ENCODE assay signal across 8 mouse cellular contexts in the genomic region with DNA sequence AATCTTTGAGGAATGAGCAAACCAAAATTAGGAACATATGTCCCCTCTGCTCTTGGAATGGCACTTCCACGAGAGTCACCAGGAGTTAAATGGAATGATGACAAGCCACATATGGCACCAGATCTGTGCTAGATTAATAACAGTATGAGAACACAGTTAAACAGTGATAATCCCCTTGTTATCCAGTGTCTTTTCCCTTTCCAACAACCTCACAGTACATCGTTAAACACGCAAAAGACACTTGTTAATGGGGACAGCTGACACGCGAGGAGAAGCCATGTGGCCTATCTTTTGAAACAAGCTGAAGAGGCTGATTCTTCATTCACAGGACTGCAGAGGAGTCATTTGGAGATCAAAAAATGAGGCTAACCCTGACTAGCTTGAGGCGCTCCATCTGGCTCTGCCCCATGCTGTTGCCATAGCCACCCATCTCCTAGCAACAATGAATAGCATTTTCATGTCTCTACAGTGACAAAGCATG.
A peak's percentile ranks its signal among the peaks of the same experiment; 100 is the strongest.
DNase-seq lines count a peak whose midpoint lies in the region; ATAC-seq and TF ChIP-seq lines count a peak whose summit lies in the region.

No protein-coding gene starts in this region.

- H3K9ac ChIP-seq in forebrain, postnatal 0 days: no peak overlapping the region
- H3K9ac ChIP-seq in neural tube, embryonic 15.5 days (replicated peaks): no peak overlapping the region

- H3K27ac ChIP-seq in forebrain, postnatal 0 days (ENCODE audit: low read depth, low read length): peak overlapping the region; percentile 69
- peak overlapping the region; percentile 58 for H3K27ac ChIP-seq in neural tube, embryonic 15.5 days (replicated peaks)

- no peak for TF ChIP-seq CTCF in forebrain, postnatal 0 days (IDR thresholded peaks at IDR 0.05; ENCODE audit: low read depth)

- peak; percentile 75 for DNase-seq in Muller cell, postnatal 12 days (ENCODE audit: inconsistent ontology term)
- DNase-seq in cerebellum, adult 18-20 months: peak; percentile 14 to 26
- peak; percentile 88 for DNase-seq in forebrain, postnatal 0 days
- peak; percentile 65 for DNase-seq in left cerebral cortex, adult 11 months (ENCODE audit: low spot score)
- no peak for DNase-seq in spleen, adult 18-20 months
- DNase-seq in thymus, postnatal 36 days: no peak
- DNase-seq in thymus, postnatal 0 days (ENCODE audit: low spot score): no peak

- no peak overlapping the region for H3K4me3 ChIP-seq in forebrain, postnatal 0 days (ENCODE audit: low read depth, low read length)
- no peak overlapping the region for H3K4me3 ChIP-seq in neural tube, embryonic 15.5 days (replicated peaks)

- WGBS in forebrain, postnatal 0 days: 5% methylated on average over 6 of the region's 6 CpGs
- WGBS in neural tube, embryonic 15.5 days: 7% methylated on average over 6 of the region's 6 CpGs

- ATAC-seq in forebrain, postnatal 0 days: peak; percentile 93
- peak; percentile 90 for ATAC-seq in neural tube, embryonic 15.5 days (ENCODE audit: low FRiP score)

- 0 out of 2 replicates have a peak overlapping the region, but pooled peaks have one; percentile 25 for H3K4me2 ChIP-seq in forebrain, postnatal 0 days (ENCODE audit: low read depth)
- no peak overlapping the region for H3K4me2 ChIP-seq in neural tube, embryonic 15.5 days

- no peaks in the 10 kb centered on the region for H3K27me3 ChIP-seq in forebrain, postnatal 0 days (ENCODE audit: insufficient read depth, low read length)
- no peaks in the 10 kb centered on the region for H3K27me3 ChIP-seq in neural tube, embryonic 15.5 days (replicated peaks)

- H3K9me3 ChIP-seq in forebrain, postnatal 0 days (ENCODE audit: low read length): no peaks in the 10 kb centered on the region
- no peaks in the 10 kb centered on the region for H3K9me3 ChIP-seq in neural tube, embryonic 15.5 days (replicated peaks)

- H3K4me1 ChIP-seq in forebrain, postnatal 0 days (ENCODE audit: insufficient read depth): peaks cover 31% of the 10 kb centered on the region
- H3K4me1 ChIP-seq in neural tube, embryonic 15.5 days: peaks cover 28% of the 10 kb centered on the region

- H3K36me3 ChIP-seq in forebrain, postnatal 0 days (ENCODE audit: insufficient read depth): no peaks in the 10 kb centered on the region
- no peaks in the 10 kb centered on the region for H3K36me3 ChIP-seq in neural tube, embryonic 15.5 days

Comparison
In these comparisons a context has a peak if more than half of its experiments do, and no peak if none do; other contexts are left out.
1. DNase-seq: peak in Muller cell, postnatal 12 days (single experiment), cerebellum, adult 18-20 months (2 of 2), forebrain, postnatal 0 days (single experiment) and left cerebral cortex, adult 11 months (single experiment); none in spleen, adult 18-20 months (0 of 2), thymus, postnatal 36 days (0 of 2) and thymus, postnatal 0 days (single experiment).